Mouse (Mus musculus) subcutaneous adipose tissue, adult 2 months (tissue): ENCODE data around the gene Dnajc30. TPM values are rescaled to one million over a fixed set of nuclear protein-coding genes. Genes with fewer than 3 reads are reported as not detected.

ENCODE experiments used
- polyA plus RNA-seq: library from polyadenylated mRNA; depleted of rRNA; stranded (reverse); fragments of >200 nt; gene quantifications from 2 replicates; pipeline ENCODE4 v1.2.3, GENCODE M21; 2012; ENCODE audit warnings: low replicate concordance; rRNA removed

Gene Dnajc30
- 29.4 and 30.9 TPM in 2 replicates for polyA plus RNA-seq

GRCm38 (mm10) chr5:135063629-135064381 lies at the start of gene Dnajc30:
Gene Dnajc30 (plus strand): TSS chr5:135064202.

GRCm38 (mm10) chr5:135023344-135024173 lies 40.4 kb upstream of the Dnajc30 start, which contains the start of gene Stx1a:
Gene Stx1a (plus strand): TSS chr5:135023482.

GRCm38 (mm10) chr5:135064909-135065446 lies 976 bp downstream of the Dnajc30 start, which contains the start of gene Bud23:
Gene Bud23 (minus strand): TSS chr5:135064959.

GRCm38 (mm10) chr5:135077564-135078481 lies 13.8 kb downstream of the Dnajc30 start, which contains the start of gene Vps37d:
Gene Vps37d (minus strand): TSS chr5:135078266.

GRCm38 (mm10) chr5:135089653-135090052 lies 25.7 kb downstream of the Dnajc30 start, which contains the start of gene Mlxipl:
Gene Mlxipl (plus strand): TSS chr5:135089890.

Other genes starting within 250 kb of the Dnajc30 start
- gene Tmem270, start 157.5 kb upstream of the Dnajc30 start, polyA plus RNA-seq, result not detected in 2 replicates
- gene Cldn13, start 148.7 kb upstream of the Dnajc30 start, polyA plus RNA-seq, result not detected in 2 replicates
- 35.4 and 38.5 TPM in 2 replicates for gene Mettl27, start 131.8 kb upstream of the Dnajc30 start, polyA plus RNA-seq
- gene Cldn4, start 117.3 kb upstream of the Dnajc30 start, polyA plus RNA-seq, result 0.26 and 41.1 TPM in 2 replicates
- gene Cldn3, start 78.0 kb upstream of the Dnajc30 start, polyA plus RNA-seq, result 0.53 and 154 TPM in 2 replicates
- 117 and 142 TPM in 2 replicates for gene Abhd11, start 55.0 kb upstream of the Dnajc30 start, polyA plus RNA-seq
- gene Stx1a, start 40.7 kb upstream of the Dnajc30 start, polyA plus RNA-seq, result 9.5 and 18.6 TPM in 2 replicates
- gene Bud23, start 757 bp downstream of the Dnajc30 start, polyA plus RNA-seq, result 42.3 and 66.1 TPM in 2 replicates
- gene Vps37d, start 14.1 kb downstream of the Dnajc30 start, polyA plus RNA-seq, result 1.4 and 9.3 TPM in 2 replicates
- 112 and 197 TPM in 2 replicates for gene Mlxipl, start 25.7 kb downstream of the Dnajc30 start, polyA plus RNA-seq
- gene Tbl2, start 85.5 kb downstream of the Dnajc30 start, polyA plus RNA-seq, result 16.2 and 19.8 TPM in 2 replicates
- 49.5 and 50.4 TPM in 2 replicates for gene Bcl7b, start 104.1 kb downstream of the Dnajc30 start, polyA plus RNA-seq
- gene Baz1b, start 123.1 kb downstream of the Dnajc30 start, polyA plus RNA-seq, result 23.8 and 40.6 TPM in 2 replicates
- gene Fzd9, start 187.0 kb downstream of the Dnajc30 start, polyA plus RNA-seq, result 0.11 and 0.36 TPM in 2 replicates